Comparison of ENCODE assay signal across 17 mouse cellular contexts in the genomic region with DNA sequence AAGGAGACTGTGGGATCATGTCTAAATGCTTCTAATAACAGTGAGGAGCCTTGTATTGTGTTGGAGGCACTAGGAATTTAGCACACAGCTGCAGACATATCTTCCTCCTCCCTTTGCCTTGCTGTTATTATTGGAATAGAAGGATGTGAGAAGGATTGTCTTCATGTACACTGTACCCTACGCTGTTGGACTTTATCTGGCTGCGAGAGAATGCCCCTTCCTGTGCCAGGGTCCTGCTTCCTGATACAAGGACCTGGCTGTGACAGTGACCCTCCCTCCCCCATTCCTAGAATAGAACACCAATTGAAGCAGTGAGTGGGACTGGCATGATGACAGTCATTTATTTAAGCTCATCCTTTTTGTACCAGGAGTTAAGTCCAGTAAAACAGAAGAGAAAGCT.
DNase-seq lines count a peak whose midpoint lies in the region; ATAC-seq and TF ChIP-seq lines count a peak whose summit lies in the region.
"Had no signal": no experiment of that assay in that cellular context is flagged by ENCODE, and none has a peak within 500 bp of the region (broad histone marks: within the 10 kb centered on the region; RNA-seq: fewer than 3 reads in every experiment).

No protein-coding gene starts in this region.

- H3K36me3 ChIP-seq in heart, adult 2 months (ENCODE audit: control insufficient read depth, insufficient read depth, low read length) = no peaks in the 10 kb centered on the region
- no peaks in the 10 kb centered on the region for H3K36me3 ChIP-seq in heart, embryonic 11.5 days (ENCODE audit: control insufficient read depth, insufficient read depth, low read length)
- H3K36me3 ChIP-seq: embryonic facial prominence, embryonic 10.5 days; heart, embryonic 12.5 days; hindbrain, embryonic 15.5 days had no signal

- no peaks in the 10 kb centered on the region for H3K9me3 ChIP-seq in heart, embryonic 11.5 days (replicated peaks; ENCODE audit: control insufficient read depth, low read length)
- H3K9me3 ChIP-seq: embryonic facial prominence, embryonic 10.5 days; forebrain, embryonic 13.5 days; heart, embryonic 12.5 days; hindbrain, embryonic 15.5 days had no signal

- intact Hi-C loops in heart, adult 2 months (cut with DNase I) = no loop called here

- DNase-seq in heart, adult 2 months = peak in 1 of 2 experiments; percentile 25
- peak; percentile 8 for DNase-seq in layer of hippocampus, adult 11-12 months (ENCODE audit: low spot score)
- no peak for DNase-seq in layer of hippocampus, adult 9-10 months (ENCODE audit: low spot score)
- peak; percentile 40 for DNase-seq in Muller cell, postnatal 12 days (ENCODE audit: inconsistent ontology term)
- DNase-seq in telencephalon, adult 2 months (ENCODE audit: low read depth, low spot score) = peak; percentile 29
- DNase-seq in kidney, postnatal 4 days = no peak
- DNase-seq: adrenal gland, postnatal 25 days; cerebellum, adult 2 months; forebrain, postnatal 0 days; gastrocnemius, postnatal 14 days had no signal

- H3K4me3 ChIP-seq in heart, adult 2 months = no peak overlapping the region
- no peak overlapping the region for H3K4me3 ChIP-seq in heart, embryonic 11.5 days (ENCODE audit: low read depth, low read length)
- H3K4me3 ChIP-seq: embryonic facial prominence, embryonic 10.5 days; forebrain, embryonic 13.5 days; heart, embryonic 12.5 days; hindbrain, embryonic 15.5 days had no signal

- 11% methylated on average over 2 of the region's 2 CpGs for WGBS in heart, adult 2 months
- WGBS in heart, embryonic 11.5 days (ENCODE audit: insufficient replicate concordance) = 45% methylated on average over 2 of the region's 2 CpGs

- 0 out of 2 replicates have a peak, but pooled peaks have one; percentile 51 for TF ChIP-seq EP300 in heart, adult 2 months (IDR thresholded peaks at IDR 0.05; ENCODE audit: insufficient read depth, low read depth, low read length)

- peaks cover 3% of the 10 kb centered on the region for H3K4me1 ChIP-seq in heart, adult 2 months (ENCODE audit: control insufficient read depth, insufficient read depth, low read length)
- H3K4me1 ChIP-seq in heart, embryonic 11.5 days (ENCODE audit: control insufficient read depth, insufficient read depth, low read length) = peaks cover 2% of the 10 kb centered on the region; the same call in 1 of the 2 replicates
- H3K4me1 ChIP-seq: embryonic facial prominence, embryonic 10.5 days; forebrain, embryonic 13.5 days; hindbrain, embryonic 15.5 days had no signal

- H3K4me2 ChIP-seq in heart, embryonic 11.5 days = no peak overlapping the region
- H3K4me2 ChIP-seq: forebrain, embryonic 13.5 days; heart, embryonic 12.5 days; hindbrain, embryonic 15.5 days had no signal

- no peaks in the 10 kb centered on the region for H3K27me3 ChIP-seq in heart, adult 2 months (ENCODE audit: control insufficient read depth, insufficient read depth, low read length)
- no peaks in the 10 kb centered on the region for H3K27me3 ChIP-seq in heart, embryonic 11.5 days (ENCODE audit: control insufficient read depth, insufficient read depth, low read length)
- H3K27me3 ChIP-seq: forebrain, embryonic 13.5 days; heart, embryonic 12.5 days; hindbrain, embryonic 15.5 days; Patski had no signal

- no peak overlapping the region for H3K27ac ChIP-seq in heart, adult 2 months
- no peak overlapping the region for H3K27ac ChIP-seq in heart, embryonic 11.5 days (ENCODE audit: low read depth, low read length)
- H3K27ac ChIP-seq: embryonic facial prominence, embryonic 10.5 days; forebrain, embryonic 13.5 days; hindbrain, embryonic 15.5 days had no signal

- no peak for TF ChIP-seq POLR2A in heart, adult 2 months (IDR thresholded peaks at IDR 0.05; ENCODE audit: insufficient read depth, low read depth, low read length)

- no peak for TF ChIP-seq CTCF in heart, adult 2 months (IDR thresholded peaks at IDR 0.05)

- no peaks in the 10 kb centered on the region for H3K79me2 ChIP-seq in heart, adult 2 months (replicated peaks; ENCODE audit: control insufficient read depth, insufficient read depth, low read length)

- ATAC-seq in heart, embryonic 11.5 days (replicated peaks; ENCODE audit: insufficient number of reproducible peaks, low FRiP score, low TSS enrichment) = no peak
- ATAC-seq: activated CD4-positive, CD25-positive, alpha-beta regulatory T cell, adult 4 months; forebrain, embryonic 13.5 days; forebrain, postnatal 0 days; Patski had no signal

- no peak overlapping the region for H3K9ac ChIP-seq in heart, adult 2 months (ENCODE audit: low read depth, low read length)
- H3K9ac ChIP-seq in heart, embryonic 11.5 days (ENCODE audit: low read depth, low read length) = no peak overlapping the region
- H3K9ac ChIP-seq: forebrain, embryonic 13.5 days; forebrain, postnatal 0 days; heart, embryonic 12.5 days; hindbrain, embryonic 15.5 days had no signal

Comparison
In these comparisons a context has a peak if more than half of its experiments do, and no peak if none do; other contexts are left out.
1. DNase-seq: peak in layer of hippocampus, adult 11-12 months (single experiment), Muller cell, postnatal 12 days (single experiment) and telencephalon, adult 2 months (single experiment); none in layer of hippocampus, adult 9-10 months (single experiment) and kidney, postnatal 4 days (0 of 2).